Mouse (Mus musculus) kidney, adult 8-10 months (tissue): Measurements from ENCODE around the gene Cdk4.
"Not testable (repeated sequence)": the region's sequence is repeated elsewhere in the genome, so short reads cannot be mapped to it uniquely, and the experiment has no call there.

Source experiments
- DNase-seq, 2 experiments: peaks; one replicate each; pipeline ENCODE4 v3.0.0; 2022

Cdk4 gene

GRCm38 (mm10) chr10:127058708-127059107 lies 4.6 kb upstream of the Cdk4 start:
- no peak for DNase-seq

- DNase-seq = no peak
Observed at GRCm38 (mm10) chr10:127059174-127059967, 4.0 kb upstream of the Cdk4 start.

GRCm38 (mm10) chr10:127059968-127060916 lies 3.1 kb upstream of the Cdk4 start, which contains the start of gene March9:
TSS of gene March9 (minus strand) at chr10:127060184.
- peak; percentile 82 to 86 for DNase-seq

- DNase-seq = no peak
Observed at GRCm38 (mm10) chr10:127061085-127061484, 2.2 kb upstream of the Cdk4 start.

- no peak for DNase-seq
Observed at GRCm38 (mm10) chr10:127061513-127061912, 1.8 kb upstream of the Cdk4 start.

- DNase-seq = not testable (repeated sequence)
Observed at GRCm38 (mm10) chr10:127062101-127062500, 1.2 kb upstream of the Cdk4 start.

- no peak for DNase-seq
Observed at GRCm38 (mm10) chr10:127062503-127062902, 831 bp upstream of the Cdk4 start.

- no peak for DNase-seq
Observed at GRCm38 (mm10) chr10:127063913-127064870, 858 bp downstream of the Cdk4 start.

GRCm38 (mm10) chr10:127065981-127066380 lies 2.6 kb downstream of the Cdk4 start:
- peak in 1 of 2 experiments; percentile 55 for DNase-seq

GRCm38 (mm10) chr10:127066519-127067018 lies 3.2 kb downstream of the Cdk4 start:
- no peak for DNase-seq

- DNase-seq = no peak
Observed at GRCm38 (mm10) chr10:127068360-127069038, 5.2 kb downstream of the Cdk4 start.

GRCm38 (mm10) chr10:127069281-127070189 lies 6.2 kb downstream of the Cdk4 start:
- no peak for DNase-seq

- DNase-seq = peak; percentile 95 to 97
Observed at GRCm38 (mm10) chr10:127070190-127071121, 7.1 kb downstream of the Cdk4 start, which contains the start of gene Tspan31. TSS of gene Tspan31 (minus strand) at chr10:127070264.

- DNase-seq = no peak
Observed at GRCm38 (mm10) chr10:127071203-127071602, 7.9 kb downstream of the Cdk4 start.

- not testable (repeated sequence) for DNase-seq
Observed at GRCm38 (mm10) chr10:127072270-127072669, 8.9 kb downstream of the Cdk4 start.

- not testable (repeated sequence) for DNase-seq
Observed at GRCm38 (mm10) chr10:127072969-127073368, 9.6 kb downstream of the Cdk4 start.

- no peak for DNase-seq
Observed at GRCm38 (mm10) chr10:127073981-127074380, 10.6 kb downstream of the Cdk4 start.

GRCm38 (mm10) chr10:127075080-127075479 lies 11.7 kb downstream of the Cdk4 start, which contains the start of gene Agap2:
TSS of gene Agap2 (plus strand) at chr10:127075284.
- DNase-seq = no peak

- DNase-seq = no peak
Observed at GRCm38 (mm10) chr10:127075651-127076050, 12.3 kb downstream of the Cdk4 start.
